Mouse (Mus musculus) liver, adult 2 months (tissue): ENCODE data around the gene Stx3. TPM values are rescaled to one million over a fixed set of nuclear protein-coding genes. Genes with fewer than 3 reads are reported as not detected.

ENCODE experiments used
- DNase-seq: peaks from one replicate; pipeline ENCODE4 v3.0.0-alpha.2; 2011; ENCODE audit warnings: low read depth, low spot score; ENCODE audit errors: extremely low read depth
- H3K27ac ChIP-seq: fragments of 200-500 bp; replicated peaks from 2 replicates; pipeline ENCODE4 v1.5.1; 2012; ENCODE audit warnings: low read depth, mild to moderate bottlenecking, control low read depth, inconsistent platforms, low read length; ENCODE audit not compliant: insufficient read depth
- H3K27me3 ChIP-seq: fragments of 200-500 bp; 2 replicates; pipeline ENCODE4 v1.6.1; 2012; ENCODE audit warnings: mild to moderate bottlenecking, moderate library complexity, low read length, inconsistent platforms; ENCODE audit not compliant: control insufficient read depth, insufficient read depth
- H3K36me3 ChIP-seq: fragments of 200-500 bp; 2 replicates; pipeline ENCODE4 v1.6.1; 2012; ENCODE audit warnings: low read length, inconsistent platforms; ENCODE audit not compliant: control insufficient read depth, insufficient read depth
- H3K4me1 ChIP-seq: fragments of 200-500 bp; 2 replicates; pipeline ENCODE4 v1.6.1; 2011; ENCODE audit warnings: low read length; ENCODE audit not compliant: control insufficient read depth, insufficient read depth
- H3K4me3 ChIP-seq: fragments of 200-500 bp; 2 replicates; pipeline ENCODE4 v1.5.1; 2011; ENCODE audit warnings: low read depth, mild to moderate bottlenecking, control low read depth, low read length, moderate library complexity; ENCODE audit not compliant: insufficient read depth
- H3K79me2 ChIP-seq: fragments of 200-500 bp; 2 replicates; pipeline ENCODE4 v1.6.1; 2012; ENCODE audit warnings: inconsistent platforms, mild to moderate bottlenecking, low read length, moderate library complexity; ENCODE audit not compliant: control insufficient read depth, insufficient read depth
- H3K9ac ChIP-seq: fragments of 200-500 bp; 2 replicates; pipeline ENCODE4 v1.6.1; 2012; ENCODE audit warnings: low read depth, mild to moderate bottlenecking, control low read depth, inconsistent platforms, low read length
- CTCF ChIP-seq: fragments of 200-500 bp; IDR thresholded peaks from 2 replicates; pipeline ENCODE4 v1.5.1; 2011; ENCODE audit warnings: low read depth, low read length, control low read depth
- POLR2A ChIP-seq: fragments of 200-500 bp; IDR thresholded peaks from 2 replicates; pipeline ENCODE4 v1.6.1; 2011; ENCODE audit warnings: low read length, control low read depth; ENCODE audit not compliant: insufficient read depth; ENCODE audit errors: extremely low read depth
- WGBS: fragments of 180-500 bp; shearing (Covaris S2); methylation state at CpG from one replicate; pipeline ENCODE4 v1.1.7; 2018; 5-methylcytosine and 5-hydroxymethylcytosine counted together
- polyA plus RNA-seq: library from polyadenylated mRNA; depleted of rRNA; stranded (reverse); fragments of >200 nt; gene quantifications from 2 replicates; pipeline ENCODE4 v1.2.3, GENCODE M21; 2012
- total RNA-seq: library from RNA; depleted of rRNA; stranded (reverse); fragments of >200 nt; gene quantifications from 2 replicates; pipeline ENCODE4 v1.2.3, GENCODE M21; 2014

Stx3 gene
- total and polyA plus RNA-seq, 2 experiments: 0.46 to 1.5 TPM

GRCm38 (mm10) chr19:11807251-11807650 lies 12.0 kb downstream of the Stx3 start:
- no peaks in the 10 kb centered on the region; the same call in 1 of the 2 replicates for H3K36me3 ChIP-seq
- no peak overlapping the region for H3K9ac ChIP-seq
- no peaks in the 10 kb centered on the region; the same call in 1 of the 2 replicates for H3K4me1 ChIP-seq
- TF ChIP-seq POLR2A: no peak
- DNase-seq: no peak
- H3K27ac ChIP-seq: no peak overlapping the region
- no peaks in the 10 kb centered on the region for H3K27me3 ChIP-seq
- 49% methylated on average over 2 of the region's 2 CpGs for WGBS
- no peaks in the 10 kb centered on the region for H3K79me2 ChIP-seq
- H3K4me3 ChIP-seq: no peak overlapping the region

- DNase-seq: peak; percentile 53
- H3K4me3 ChIP-seq: no peak overlapping the region
- H3K4me1 ChIP-seq: no peaks in the 10 kb centered on the region; the same call in 1 of the 2 replicates
- no peaks in the 10 kb centered on the region; the same call in 1 of the 2 replicates for H3K36me3 ChIP-seq
- no peaks in the 10 kb centered on the region for H3K79me2 ChIP-seq
- H3K27ac ChIP-seq: no peak overlapping the region; the same call in 1 of the 2 replicates
- 69% methylated on average over 1 of the region's 1 CpGs for WGBS
- no peak overlapping the region for H3K9ac ChIP-seq
- no peaks in the 10 kb centered on the region for H3K27me3 ChIP-seq
- TF ChIP-seq POLR2A (no peak), CTCF (no peak)
These were observed 14.8 kb downstream of the Stx3 start for GRCm38 (mm10) chr19:11804423-11804822.

GRCm38 (mm10) chr19:11800531-11801315 lies 18.5 kb downstream of the Stx3 start:
- 69% methylated on average over 8 of the region's 8 CpGs for WGBS
- Histone ChIP-seq H3K4me1 (no peaks in the 10 kb centered on the region; the same call in 1 of the 2 replicates), H3K27me3 (no peaks in the 10 kb centered on the region), H3K79me2 (no peaks in the 10 kb centered on the region), H3K27ac (no peak overlapping the region), H3K9ac (no peak overlapping the region), H3K36me3 (no peaks in the 10 kb centered on the region; the same call in 1 of the 2 replicates), H3K4me3 (no peak overlapping the region)
- TF ChIP-seq POLR2A: no peak
- no peak for TF ChIP-seq CTCF
- no peak for DNase-seq

- H3K79me2 ChIP-seq: no peaks in the 10 kb centered on the region
- WGBS: 78% methylated on average over 6 of the region's 6 CpGs
- TF ChIP-seq POLR2A (no peak), CTCF (no peak)
These were observed 24.8 kb downstream of the Stx3 start for GRCm38 (mm10) chr19:11794447-11794846.

GRCm38 (mm10) chr19:11793741-11794359 lies 25.4 kb downstream of the Stx3 start:
- no peaks in the 10 kb centered on the region for H3K4me1 ChIP-seq
- H3K27me3 ChIP-seq: no peaks in the 10 kb centered on the region
- DNase-seq: no peak
- TF ChIP-seq POLR2A (no peak), CTCF (no peak)
- 77% methylated on average over 2 of the region's 2 CpGs for WGBS
- no peak overlapping the region for H3K9ac ChIP-seq
- no peaks in the 10 kb centered on the region for H3K36me3 ChIP-seq
- H3K4me3 ChIP-seq: no peak overlapping the region
- H3K79me2 ChIP-seq: no peaks in the 10 kb centered on the region
- no peak overlapping the region for H3K27ac ChIP-seq

More at GRCm38 (mm10) chr19:11794447-11794846, 24.8 kb downstream of the Stx3 start:
- no peaks in the 10 kb centered on the region for H3K27me3 ChIP-seq
- no peak overlapping the region for H3K9ac ChIP-seq
- H3K4me3 ChIP-seq: no peak overlapping the region
- no peaks in the 10 kb centered on the region for H3K36me3 ChIP-seq
- DNase-seq: no peak
- no peak overlapping the region for H3K27ac ChIP-seq
- H3K4me1 ChIP-seq: no peaks in the 10 kb centered on the region

- H3K9ac ChIP-seq: no peak overlapping the region
- H3K36me3 ChIP-seq: no peaks in the 10 kb centered on the region
- H3K4me3 ChIP-seq: no peak overlapping the region
- TF ChIP-seq CTCF (no peak), POLR2A (no peak)
- no peaks in the 10 kb centered on the region for H3K4me1 ChIP-seq
- H3K27ac ChIP-seq: no peak overlapping the region
- H3K27me3 ChIP-seq: no peaks in the 10 kb centered on the region
- DNase-seq: no peak
- no peaks in the 10 kb centered on the region for H3K79me2 ChIP-seq
- WGBS: 74% methylated on average over 5 of the region's 5 CpGs
These were observed 27.4 kb downstream of the Stx3 start for GRCm38 (mm10) chr19:11791825-11792224.
